Mouse (Mus musculus) spleen, adult 2 months (tissue): ENCODE results near the gene Nfib.

ENCODE experiments used
- CTCF ChIP-seq: fragments of 200-500 bp; IDR thresholded peaks from 2 replicates; pipeline ENCODE4 v1.5.1; 2011; ENCODE audit warnings: mild to moderate bottlenecking, inconsistent platforms; ENCODE audit not compliant: insufficient read depth, insufficient read length, insufficient replicate concordance; ENCODE audit errors: extremely low read depth
- POLR2A ChIP-seq: fragments of 200-500 bp; IDR thresholded peaks from 2 replicates; pipeline ENCODE4 v1.6.1; 2011; ENCODE audit warnings: low read depth, low read length, inconsistent platforms

GRCm38 (mm10) chr4:82391726-82392472 is 313.7 kb downstream of the Nfib start:
- TF ChIP-seq CTCF: no peak
- TF ChIP-seq POLR2A: no peak
